Mouse (Mus musculus): ENCODE measurements around the gene Mustn1. TPM values are rescaled to one million over a fixed set of nuclear protein-coding genes. Genes with fewer than 3 reads are reported as not detected.

Gene Mustn1
- polyA plus RNA-seq, 1 experiment, result 2.5 TPM

DNA sequence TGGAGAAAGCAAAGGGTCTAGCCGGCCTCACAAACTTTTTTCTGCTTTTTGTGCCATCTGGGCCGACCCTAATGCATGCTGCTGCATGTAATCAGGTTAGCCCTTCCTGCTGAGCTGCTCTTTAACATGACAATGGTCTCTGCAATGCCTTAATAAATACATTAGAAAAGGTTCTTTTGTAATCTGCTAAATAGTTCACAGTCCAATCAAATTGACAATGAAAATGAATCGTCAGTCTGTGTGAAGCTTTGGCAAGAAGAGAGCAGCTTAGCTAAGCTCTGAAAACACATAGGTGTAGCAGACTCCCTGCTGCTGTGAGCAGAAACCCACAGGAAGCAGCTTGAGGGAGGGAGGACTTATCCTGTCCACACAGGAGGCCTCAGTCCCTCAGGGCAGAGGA, 21.0 kb downstream of the Mustn1 start:
- H3K4me3 ChIP-seq (ENCODE audit: insufficient read depth, low read length), result no peak overlapping the region
- TF ChIP-seq POLR2A (IDR thresholded peaks at IDR 0.05; ENCODE audit: extremely low read depth, insufficient read depth, low read length) (no peak), CTCF (IDR thresholded peaks at IDR 0.05; ENCODE audit: extremely low read depth, insufficient read depth, low read length) (no peak)
- no peak overlapping the region for H3K27ac ChIP-seq (ENCODE audit: insufficient read depth, low read length)
- no peaks in the 10 kb centered on the region for H3K4me1 ChIP-seq (ENCODE audit: control insufficient read depth, insufficient read depth, low read length)

DNA sequence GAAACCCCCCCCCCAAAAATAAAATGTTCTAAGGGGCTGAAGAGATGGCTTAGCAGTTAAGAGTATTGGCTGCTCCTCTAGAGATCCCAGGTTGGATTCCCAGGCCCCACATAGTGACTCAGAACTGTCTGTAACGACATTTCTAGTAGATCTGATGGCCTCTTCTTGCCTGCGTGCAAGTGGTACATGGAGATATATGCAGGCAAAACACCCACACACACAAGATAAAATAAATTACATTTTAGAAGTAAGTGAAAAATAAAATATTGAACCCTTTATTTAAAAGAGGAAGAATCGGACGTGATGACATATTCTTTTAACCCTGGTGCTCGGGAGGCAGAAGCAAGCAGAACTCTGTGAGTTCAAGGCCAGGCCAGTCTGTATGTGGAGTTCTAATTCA, 23.6 kb downstream of the Mustn1 start:
- no peak overlapping the region for H3K4me3 ChIP-seq (ENCODE audit: insufficient read depth, low read length)
- H3K4me1 ChIP-seq (ENCODE audit: control insufficient read depth, insufficient read depth, low read length), result no peaks in the 10 kb centered on the region
- no peak for TF ChIP-seq POLR2A (IDR thresholded peaks at IDR 0.05; ENCODE audit: extremely low read depth, insufficient read depth, low read length)
- TF ChIP-seq CTCF (IDR thresholded peaks at IDR 0.05; ENCODE audit: extremely low read depth, insufficient read depth, low read length), result no peak
- no peak overlapping the region for H3K27ac ChIP-seq (ENCODE audit: insufficient read depth, low read length)

DNA sequence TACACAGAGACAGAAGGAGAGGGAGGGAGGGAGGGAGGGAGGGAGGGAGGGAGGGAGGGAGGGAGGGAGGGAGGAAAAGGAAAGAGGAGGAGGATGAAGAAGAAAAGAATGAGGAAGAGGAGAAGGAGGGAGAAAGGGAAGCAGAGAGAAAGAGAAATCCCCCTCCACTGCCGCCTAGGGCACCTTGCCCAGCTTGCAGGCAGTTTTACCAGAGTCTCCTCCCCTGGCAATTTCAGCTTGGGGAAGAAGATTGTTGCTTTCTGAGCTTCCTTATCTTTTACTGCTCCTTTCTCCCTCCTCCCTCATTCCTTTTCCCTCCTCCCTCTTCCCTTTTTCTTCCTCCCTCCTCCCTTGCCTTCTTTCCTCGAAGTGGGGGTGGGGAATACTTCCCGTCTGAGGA, 24.0 kb downstream of the Mustn1 start:
- TF ChIP-seq POLR2A (IDR thresholded peaks at IDR 0.05; ENCODE audit: extremely low read depth, insufficient read depth, low read length), result no peak
- no peak for TF ChIP-seq CTCF (IDR thresholded peaks at IDR 0.05; ENCODE audit: extremely low read depth, insufficient read depth, low read length)
- Histone ChIP-seq H3K4me3 (ENCODE audit: insufficient read depth, low read length) (no peak overlapping the region), H3K27ac (ENCODE audit: insufficient read depth, low read length) (no peak overlapping the region), H3K4me1 (ENCODE audit: control insufficient read depth, insufficient read depth, low read length) (no peaks in the 10 kb centered on the region)

DNA sequence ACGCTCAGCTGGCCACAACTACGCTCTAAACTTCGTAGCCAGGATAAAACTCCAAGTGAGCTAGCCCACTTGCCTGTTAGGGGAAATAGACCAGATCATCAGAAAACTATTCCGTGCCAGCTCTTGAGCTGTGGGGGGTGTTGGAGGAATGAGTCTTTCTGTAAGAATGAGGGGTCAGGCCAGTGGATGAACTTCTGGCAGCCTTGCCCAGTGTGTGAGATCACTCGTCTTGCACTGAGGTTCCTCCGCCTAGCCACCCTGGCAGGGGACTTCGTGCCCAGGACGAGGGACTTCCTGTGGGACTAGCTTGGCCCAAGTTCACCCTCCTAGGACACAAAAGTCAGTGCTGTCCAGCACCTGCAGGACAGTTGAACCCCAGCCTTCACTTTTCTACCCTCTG, 25.3 kb downstream of the Mustn1 start:
- H3K4me1 ChIP-seq (ENCODE audit: control insufficient read depth, insufficient read depth, low read length), result no peaks in the 10 kb centered on the region
- H3K4me3 ChIP-seq (ENCODE audit: insufficient read depth, low read length), result no peak overlapping the region
- TF ChIP-seq POLR2A (IDR thresholded peaks at IDR 0.05; ENCODE audit: extremely low read depth, insufficient read depth, low read length) (no peak), CTCF (IDR thresholded peaks at IDR 0.05; ENCODE audit: extremely low read depth, insufficient read depth, low read length) (no peak)
- H3K27ac ChIP-seq (ENCODE audit: insufficient read depth, low read length), result no peak overlapping the region

DNA sequence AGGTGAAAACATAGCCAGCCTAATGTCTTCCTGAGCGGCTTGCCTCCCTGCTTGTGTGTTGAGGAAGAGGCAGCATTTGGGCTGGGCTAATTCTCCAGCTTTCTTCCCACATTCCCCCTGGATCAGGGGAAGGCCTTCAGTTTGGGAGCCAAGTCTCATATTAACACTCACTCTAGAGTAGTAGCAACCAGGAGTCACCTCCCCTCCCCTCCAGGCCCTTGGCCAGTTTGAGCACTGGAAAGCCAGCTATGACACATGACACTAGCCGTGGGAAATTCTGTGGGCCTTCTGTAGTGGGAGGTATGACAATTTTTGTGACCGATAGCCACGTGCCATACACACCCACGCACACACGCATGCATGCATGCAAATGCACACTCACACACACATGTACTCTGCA, 27.0 kb downstream of the Mustn1 start:
- TF ChIP-seq POLR2A (IDR thresholded peaks at IDR 0.05; ENCODE audit: extremely low read depth, insufficient read depth, low read length), result no peak
- TF ChIP-seq CTCF (IDR thresholded peaks at IDR 0.05; ENCODE audit: extremely low read depth, insufficient read depth, low read length), result no peak
- no peak overlapping the region for H3K4me3 ChIP-seq (ENCODE audit: insufficient read depth, low read length)
- no peaks in the 10 kb centered on the region for H3K4me1 ChIP-seq (ENCODE audit: control insufficient read depth, insufficient read depth, low read length)
- no peak overlapping the region for H3K27ac ChIP-seq (ENCODE audit: insufficient read depth, low read length)

DNA sequence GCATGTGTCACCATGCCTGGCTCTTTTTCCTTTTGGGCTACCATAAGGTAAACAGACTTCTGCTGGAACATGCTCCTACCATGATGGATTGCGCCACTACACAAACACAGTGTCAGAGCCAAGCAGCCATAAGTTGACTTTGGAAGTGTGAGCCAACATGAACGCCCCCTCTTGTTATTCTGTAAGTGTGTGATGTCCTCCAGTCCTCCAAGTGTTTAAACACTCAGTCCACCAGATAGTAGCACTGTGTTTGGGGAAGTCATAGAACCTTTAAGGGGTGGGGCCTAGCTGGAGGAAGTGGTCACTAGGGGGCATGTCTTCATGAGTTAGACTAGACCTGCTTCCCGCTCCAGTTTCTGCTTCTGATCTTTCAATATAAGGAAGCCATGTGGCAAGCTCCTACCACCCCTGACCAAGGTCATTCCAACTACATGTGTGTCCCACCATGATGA, 28.8 kb downstream of the Mustn1 start:
- Histone ChIP-seq H3K4me1 (ENCODE audit: control insufficient read depth, insufficient read depth, low read length) (no peaks in the 10 kb centered on the region), H3K27ac (ENCODE audit: insufficient read depth, low read length) (no peak overlapping the region), H3K4me3 (ENCODE audit: insufficient read depth, low read length) (no peak overlapping the region)
- TF ChIP-seq POLR2A (IDR thresholded peaks at IDR 0.05; ENCODE audit: extremely low read depth, insufficient read depth, low read length), result no peak
- no peak for TF ChIP-seq CTCF (IDR thresholded peaks at IDR 0.05; ENCODE audit: extremely low read depth, insufficient read depth, low read length)

DNA sequence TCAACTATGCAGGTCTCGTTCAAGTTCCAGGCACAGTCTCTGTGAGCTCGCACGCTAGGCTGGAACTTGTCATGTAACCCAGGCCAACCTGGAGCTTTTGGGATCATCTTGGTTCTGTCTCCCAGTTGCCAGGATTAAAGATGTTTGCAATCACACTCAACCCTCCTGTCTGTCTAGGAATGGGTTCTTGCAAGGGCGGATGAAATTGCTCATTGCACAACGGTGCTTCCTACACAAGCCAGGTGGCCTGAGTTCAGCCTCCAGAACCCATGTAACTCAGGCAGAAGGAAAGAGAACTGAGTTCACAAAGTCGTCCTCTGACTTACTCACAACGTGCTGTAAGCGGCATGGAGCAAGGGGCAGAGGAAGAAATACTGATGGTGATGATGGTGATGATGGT, 32.1 kb downstream of the Mustn1 start:
- no peaks in the 10 kb centered on the region for H3K4me1 ChIP-seq (ENCODE audit: control insufficient read depth, insufficient read depth, low read length)
- H3K27ac ChIP-seq (ENCODE audit: insufficient read depth, low read length), result no peak overlapping the region
- no peak for TF ChIP-seq CTCF (IDR thresholded peaks at IDR 0.05; ENCODE audit: extremely low read depth, insufficient read depth, low read length)
- TF ChIP-seq POLR2A (IDR thresholded peaks at IDR 0.05; ENCODE audit: extremely low read depth, insufficient read depth, low read length), result no peak
- no peak overlapping the region for H3K4me3 ChIP-seq (ENCODE audit: insufficient read depth, low read length)

DNA sequence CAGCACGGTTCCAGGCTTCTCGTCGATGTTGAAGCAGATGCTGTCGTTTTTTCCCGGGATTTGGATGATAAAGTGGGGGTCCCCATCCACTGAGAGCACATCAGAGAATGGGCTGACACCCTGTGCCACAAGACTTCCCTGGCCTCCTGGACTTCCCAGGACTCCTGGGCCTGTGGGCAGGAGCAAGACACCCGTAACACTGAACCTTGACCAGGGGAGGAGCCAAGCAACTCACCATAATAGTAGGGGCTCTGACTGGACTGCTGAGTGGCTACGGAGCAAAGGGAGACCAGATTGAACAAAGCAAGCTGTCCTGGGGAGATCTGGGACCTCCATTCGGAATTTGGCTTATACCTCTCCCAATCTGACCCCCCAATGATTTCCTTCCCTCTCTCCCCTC, 33.6 kb downstream of the Mustn1 start:
- Histone ChIP-seq H3K4me1 (ENCODE audit: control insufficient read depth, insufficient read depth, low read length) (no peaks in the 10 kb centered on the region), H3K27ac (ENCODE audit: insufficient read depth, low read length) (no peak overlapping the region), H3K4me3 (ENCODE audit: insufficient read depth, low read length) (no peak overlapping the region)
- no peak for TF ChIP-seq POLR2A (IDR thresholded peaks at IDR 0.05; ENCODE audit: extremely low read depth, insufficient read depth, low read length)
- no peak for TF ChIP-seq CTCF (IDR thresholded peaks at IDR 0.05; ENCODE audit: extremely low read depth, insufficient read depth, low read length)

DNA sequence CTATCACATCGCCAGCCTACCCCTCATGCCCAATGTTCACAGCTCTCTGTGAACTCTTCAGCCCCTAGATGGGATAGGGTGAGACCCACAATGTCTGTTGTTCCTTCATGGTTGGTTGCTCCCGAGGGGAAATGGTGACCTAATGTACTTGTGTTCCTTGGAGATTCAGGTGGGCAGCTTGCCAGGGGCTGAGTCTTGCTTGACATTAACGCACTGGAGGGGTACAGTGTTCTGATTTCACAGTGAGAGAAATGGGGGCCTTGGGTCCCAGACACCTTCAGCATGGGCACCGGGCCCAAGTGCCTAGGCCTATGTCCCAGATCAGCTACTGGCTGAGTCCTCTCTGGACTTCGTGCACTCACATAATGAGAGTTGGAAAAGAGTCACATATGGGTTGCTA, 34.4 kb downstream of the Mustn1 start:
- Histone ChIP-seq H3K27ac (ENCODE audit: insufficient read depth, low read length) (no peak overlapping the region), H3K4me1 (ENCODE audit: control insufficient read depth, insufficient read depth, low read length) (no peaks in the 10 kb centered on the region), H3K4me3 (ENCODE audit: insufficient read depth, low read length) (no peak overlapping the region)
- TF ChIP-seq POLR2A (IDR thresholded peaks at IDR 0.05; ENCODE audit: extremely low read depth, insufficient read depth, low read length) (no peak), CTCF (IDR thresholded peaks at IDR 0.05; ENCODE audit: extremely low read depth, insufficient read depth, low read length) (no peak)

DNA sequence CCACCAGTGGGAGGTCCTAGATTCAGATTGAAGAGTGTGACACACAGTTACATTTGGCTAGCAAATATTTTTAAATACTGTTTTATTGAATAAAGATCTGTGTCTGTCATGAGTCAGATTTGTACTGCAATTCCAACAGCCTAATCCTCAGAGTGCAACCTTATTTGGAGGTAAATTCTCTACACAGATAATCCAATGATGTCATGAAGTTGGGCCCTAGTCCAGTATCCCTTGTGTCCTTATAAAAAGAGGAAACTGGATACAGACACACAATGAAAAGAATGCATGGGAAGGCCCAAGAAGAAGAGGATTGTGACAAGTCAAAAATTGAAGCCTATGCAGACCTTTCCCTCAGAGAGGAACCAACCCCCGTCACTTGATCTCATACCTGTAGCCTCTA, 37.5 kb downstream of the Mustn1 start:
- Histone ChIP-seq H3K4me1 (ENCODE audit: control insufficient read depth, insufficient read depth, low read length) (no peaks in the 10 kb centered on the region), H3K27ac (ENCODE audit: insufficient read depth, low read length) (no peak overlapping the region), H3K4me3 (ENCODE audit: insufficient read depth, low read length) (no peak overlapping the region)
- TF ChIP-seq POLR2A (IDR thresholded peaks at IDR 0.05; ENCODE audit: extremely low read depth, insufficient read depth, low read length) (no peak), CTCF (IDR thresholded peaks at IDR 0.05; ENCODE audit: extremely low read depth, insufficient read depth, low read length) (no peak)

Data from cortical plate, adult 2 months (tissue).